Mouse (Mus musculus) stomach, postnatal 0 days (tissue): ENCODE results near the gene Smco2.

Experiments
- CTCF ChIP-seq: IDR thresholded peaks from 2 replicates; pipeline ENCODE4 v1.5.1; 2016; ENCODE audit warnings: antibody characterized with exemption, low read depth, mild to moderate bottlenecking, moderate library complexity
- EP300 ChIP-seq: optimal IDR thresholded peaks from 2 replicates; pipeline ENCODE3; 2016; ENCODE audit warnings: antibody characterized with exemption

GRCm38 (mm10) chr6:146890633-146891032, 40.7 kb downstream of the Smco2 start:
- TF ChIP-seq CTCF (no peak), EP300 (no peak)
